Mouse (Mus musculus) splenic B cell, adult 2 months (primary cell): ENCODE data around the gene Klc2.

ENCODE experiments used
- DNase-seq: peaks from one replicate; pipeline ENCODE4 v3.0.0-alpha.2; 2011; ENCODE audit warnings: low read depth, low spot score
- H3K27me3 ChIP-seq: 2 replicates; pipeline ENCODE4 v1.6.1; 2012; ENCODE audit warnings: mild to moderate bottlenecking, low read length, moderate library complexity, mixed read lengths; ENCODE audit not compliant: control insufficient read depth, poor library complexity, insufficient read depth, severe bottlenecking
- H3K36me3 ChIP-seq: 2 replicates; pipeline ENCODE4 v1.6.1; 2012; ENCODE audit warnings: mild to moderate bottlenecking, low read length, moderate library complexity, mixed read lengths; ENCODE audit not compliant: control insufficient read depth, poor library complexity, insufficient read depth, severe bottlenecking

The Klc2 gene

GRCm38 (mm10) chr19:5058801-5059771, 59.3 kb downstream of the Klc2 start:
- H3K27me3 ChIP-seq: no peaks in the 10 kb centered on the region
- DNase-seq: no peak
- no peaks in the 10 kb centered on the region for H3K36me3 ChIP-seq

- no peak for DNase-seq
- no peaks in the 10 kb centered on the region for H3K27me3 ChIP-seq
- no peaks in the 10 kb centered on the region for H3K36me3 ChIP-seq
These were observed 60.2 kb downstream of the Klc2 start for GRCm38 (mm10) chr19:5057876-5058775.
